Mouse (Mus musculus) CD4-positive helper T cell, adult 2 months (primary cell): ENCODE results near the gene Aip.
A peak's percentile ranks its signal among the peaks of the same experiment; 100 is the strongest.

Source experiments
- DNase-seq: peaks from one replicate; pipeline ENCODE4 v3.0.0-alpha.2; 2012; ENCODE audit warnings: low read depth, missing footprints, low spot score

The Aip gene

DNA sequence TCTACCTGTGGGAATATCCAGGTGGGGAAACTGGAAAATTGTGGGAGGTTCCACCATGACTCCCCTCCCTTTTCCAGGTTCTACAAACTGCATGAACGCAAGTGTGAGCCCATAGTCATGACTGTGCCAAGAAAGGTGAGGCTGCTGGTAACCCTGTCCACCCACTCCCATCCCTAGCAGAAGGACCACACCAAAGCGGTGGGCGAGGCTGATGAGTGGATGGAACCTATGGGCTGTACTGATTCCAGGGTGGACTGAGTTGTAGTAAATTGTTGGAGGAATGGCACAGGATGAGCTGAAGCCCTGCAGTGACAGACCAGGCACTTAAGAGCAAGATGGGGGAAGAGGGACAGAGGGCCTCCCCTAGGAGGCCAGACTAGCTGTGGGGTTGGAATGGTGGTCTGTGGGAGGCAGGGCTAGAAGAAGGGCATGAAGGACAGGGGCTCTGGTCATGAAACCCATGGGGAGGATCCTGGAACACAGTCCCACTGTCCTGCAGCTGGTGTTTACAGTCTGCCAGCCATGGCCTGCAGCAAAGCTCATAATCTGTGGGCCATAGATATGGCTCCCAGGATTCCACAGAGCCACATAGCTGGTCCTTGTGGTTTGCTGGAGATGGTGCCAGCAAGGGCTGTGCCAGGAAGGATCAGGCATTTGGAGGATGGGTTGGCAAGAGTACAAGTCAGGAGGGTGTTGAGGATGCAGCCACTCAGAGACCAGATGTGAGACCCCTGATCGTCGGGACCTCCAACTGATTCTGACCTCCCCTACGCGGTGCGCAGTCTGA is 27.0 kb upstream of the Aip start:
- DNase-seq, result no peak

GRCm38 (mm10) chr19:4151898-4152297 is 26.2 kb upstream of the Aip start:
- no peak for DNase-seq

GRCm38 (mm10) chr19:4151488-4151860 is 25.8 kb upstream of the Aip start:
- DNase-seq, result no peak

- no peak for DNase-seq
Observed at GRCm38 (mm10) chr19:4150567-4151487, 25.2 kb upstream of the Aip start.

GRCm38 (mm10) chr19:4149764-4150461 is 24.3 kb upstream of the Aip start:
- no peak for DNase-seq

DNA sequence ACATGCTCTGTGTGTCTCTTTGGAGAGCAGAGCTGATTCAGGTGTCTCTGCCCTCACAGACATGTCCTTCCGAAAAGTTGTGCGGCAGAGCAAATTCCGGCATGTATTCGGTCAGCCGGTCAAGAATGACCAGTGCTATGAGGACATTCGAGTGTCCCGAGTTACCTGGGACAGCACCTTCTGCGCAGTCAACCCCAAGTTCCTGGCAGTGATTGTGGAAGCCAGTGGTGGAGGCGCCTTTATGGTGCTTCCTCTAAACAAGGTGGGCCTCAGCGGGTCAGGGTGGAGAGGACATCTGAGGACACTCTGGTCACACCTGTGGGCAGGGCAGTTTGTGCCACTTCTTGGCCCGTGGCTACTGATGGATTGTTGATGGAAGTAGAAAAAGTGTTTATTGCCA is 23.6 kb upstream of the Aip start:
- no peak for DNase-seq

- no peak for DNase-seq
Observed at GRCm38 (mm10) chr19:4148819-4149218, 23.2 kb upstream of the Aip start.

GRCm38 (mm10) chr19:4148491-4148806 is 22.8 kb upstream of the Aip start, which contains the start of gene Coro1b:
TSS of gene Coro1b (plus strand) at chr19:4148619.
- peak; percentile 92 for DNase-seq

DNA sequence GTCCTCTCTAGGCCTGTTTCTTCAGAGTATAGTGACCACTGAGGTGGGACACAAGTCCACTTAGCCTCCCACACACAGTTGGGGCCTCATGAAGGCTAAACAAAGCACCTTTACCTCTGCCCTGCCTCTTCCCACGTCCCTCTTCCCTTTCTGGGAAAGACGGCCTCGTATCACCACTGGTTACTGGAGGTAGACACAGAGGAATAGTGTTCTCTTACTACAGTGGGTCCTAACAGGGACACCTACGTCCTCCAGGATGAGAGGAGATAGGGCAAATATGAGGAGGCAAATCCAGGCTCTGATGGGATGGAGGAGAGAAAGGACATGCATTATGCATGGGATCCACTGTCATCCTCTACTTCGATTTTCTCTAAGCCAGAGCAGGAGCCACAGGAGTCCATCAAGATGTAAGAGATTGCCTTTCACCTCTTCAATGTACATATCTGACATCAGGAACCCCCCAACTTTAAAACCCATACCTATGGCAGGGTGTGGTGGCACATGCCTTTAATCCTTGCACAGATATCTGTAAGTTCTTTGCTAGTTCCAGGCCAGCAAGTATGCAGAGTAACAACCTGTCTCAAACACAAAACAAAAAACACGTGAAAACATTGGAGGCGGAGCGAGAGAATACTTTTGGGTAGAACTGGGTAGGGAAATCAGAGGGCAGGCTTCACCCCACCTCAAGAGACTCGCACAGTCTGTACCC is 22.3 kb upstream of the Aip start:
- DNase-seq, result no peak

GRCm38 (mm10) chr19:4147022-4147405 is 21.4 kb upstream of the Aip start:
- no peak for DNase-seq

GRCm38 (mm10) chr19:4146366-4147021 is 20.8 kb upstream of the Aip start:
- DNase-seq, result no peak

GRCm38 (mm10) chr19:4145936-4146335 is 20.3 kb upstream of the Aip start:
- DNase-seq, result no peak

GRCm38 (mm10) chr19:4144550-4145498 is 19.2 kb upstream of the Aip start:
- no peak for DNase-seq

DNA sequence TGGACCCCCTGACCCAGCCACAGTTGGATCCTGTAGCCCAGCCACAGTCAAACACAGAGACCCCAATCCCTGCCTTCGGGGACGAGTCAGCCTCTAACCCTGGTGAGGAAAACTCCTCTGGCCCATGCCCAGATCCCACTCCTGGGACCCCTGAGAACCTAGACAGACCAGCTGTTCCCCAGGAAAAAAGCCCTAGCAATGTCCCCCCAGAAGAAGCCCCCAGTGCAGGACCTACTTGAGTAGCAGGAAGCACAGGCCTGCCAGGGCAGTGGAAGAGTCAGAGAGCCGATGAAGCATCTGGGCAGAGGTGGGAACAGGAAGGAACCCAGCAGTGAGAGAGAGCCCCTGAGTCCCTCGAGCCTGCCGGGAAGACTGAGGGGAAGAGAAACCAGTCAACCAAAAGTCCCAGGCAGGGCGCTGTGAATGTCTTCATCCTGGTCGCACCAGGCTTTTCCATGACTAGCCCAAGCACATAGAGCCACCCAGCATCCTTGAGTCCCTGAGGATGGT is 18.2 kb upstream of the Aip start, which contains the start of gene Cabp4:
TSS of gene Cabp4 (minus strand) at position 275 of the 510 bp plus-strand sequence.
- DNase-seq, result no peak

- no peak for DNase-seq
Observed at GRCm38 (mm10) chr19:4142416-4143173, 16.9 kb upstream of the Aip start.

- no peak for DNase-seq
Observed at GRCm38 (mm10) chr19:4140147-4140546, 14.5 kb upstream of the Aip start.

GRCm38 (mm10) chr19:4139446-4139845 is 13.8 kb upstream of the Aip start, which contains the start of gene Gpr152:
TSS of gene Gpr152 (plus strand) at chr19:4139787.
- DNase-seq, result no peak

DNA sequence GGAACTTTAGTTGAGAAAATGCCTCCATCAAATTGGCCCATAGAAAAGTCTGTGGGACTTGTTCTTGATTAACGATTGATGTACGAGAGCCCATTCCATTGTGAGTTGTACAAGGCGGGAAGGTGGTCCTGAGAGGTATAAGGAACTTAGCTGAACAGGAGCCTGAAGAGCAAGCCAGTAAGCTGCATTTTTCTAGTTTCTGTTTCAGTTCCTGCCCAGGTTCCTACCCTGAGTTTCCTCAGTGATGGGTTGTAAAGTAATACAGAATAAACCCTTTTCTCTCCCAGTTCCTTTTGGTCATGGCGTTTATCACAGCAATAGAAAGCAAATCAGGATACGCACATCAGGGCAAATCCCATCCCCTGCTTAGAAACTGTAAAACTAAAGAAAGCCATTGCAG is 12.3 kb upstream of the Aip start:
- DNase-seq, result no peak

GRCm38 (mm10) chr19:4136463-4136862 is 10.8 kb upstream of the Aip start:
- DNase-seq, result peak; percentile 49
